Mouse (Mus musculus): Measurements from ENCODE around the gene Galnt18.

Galnt18 gene

DNA sequence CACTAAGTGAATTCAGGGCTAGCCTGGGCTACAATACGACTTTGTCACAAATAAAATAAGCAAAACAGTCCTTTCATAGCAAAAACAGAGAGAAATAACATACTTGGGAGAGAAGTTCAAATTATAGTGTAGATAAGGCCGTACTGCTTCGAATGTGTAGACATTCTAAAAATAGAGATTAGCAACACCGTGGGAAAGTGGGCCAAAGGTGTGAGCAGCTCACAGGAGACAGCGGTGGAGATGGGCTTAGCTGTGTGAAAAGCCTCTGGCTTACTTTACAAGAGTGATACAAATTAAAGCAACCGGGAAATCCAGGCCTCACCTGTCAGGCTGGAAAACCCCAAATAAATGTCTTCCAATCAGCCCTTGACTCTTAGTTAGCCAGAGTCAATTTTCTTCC is 241.8 kb downstream of the Galnt18 start:
- DNase-seq = no peak

DNA sequence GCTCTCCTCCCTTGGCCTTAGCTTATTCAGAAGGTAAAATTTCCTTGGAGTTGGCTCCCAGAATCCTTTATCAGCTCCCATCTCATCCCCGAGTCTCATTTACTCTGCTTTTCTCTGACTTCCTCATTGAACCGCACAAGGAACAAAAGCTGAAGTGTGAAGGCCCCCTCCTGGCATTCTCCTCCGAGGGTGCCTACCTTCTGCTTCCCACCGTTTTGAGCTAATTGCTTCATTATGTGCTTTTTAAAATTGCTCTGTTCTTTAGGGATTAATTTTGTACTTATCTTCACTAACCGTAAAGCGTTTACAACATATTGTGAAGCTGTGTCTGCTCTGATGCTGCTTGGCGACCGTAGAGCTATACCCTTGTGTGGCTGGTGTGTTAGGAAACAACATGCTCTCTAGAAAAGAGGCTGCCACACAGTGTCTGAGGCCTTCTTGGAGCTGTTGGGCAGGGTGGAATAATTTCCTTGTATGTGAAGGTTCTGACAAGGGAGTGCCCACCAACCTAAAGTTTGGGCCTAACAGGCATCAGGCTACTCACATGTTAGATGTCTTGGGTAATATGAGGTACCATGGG is 244.9 kb downstream of the Galnt18 start:
- DNase-seq = no peak

DNA sequence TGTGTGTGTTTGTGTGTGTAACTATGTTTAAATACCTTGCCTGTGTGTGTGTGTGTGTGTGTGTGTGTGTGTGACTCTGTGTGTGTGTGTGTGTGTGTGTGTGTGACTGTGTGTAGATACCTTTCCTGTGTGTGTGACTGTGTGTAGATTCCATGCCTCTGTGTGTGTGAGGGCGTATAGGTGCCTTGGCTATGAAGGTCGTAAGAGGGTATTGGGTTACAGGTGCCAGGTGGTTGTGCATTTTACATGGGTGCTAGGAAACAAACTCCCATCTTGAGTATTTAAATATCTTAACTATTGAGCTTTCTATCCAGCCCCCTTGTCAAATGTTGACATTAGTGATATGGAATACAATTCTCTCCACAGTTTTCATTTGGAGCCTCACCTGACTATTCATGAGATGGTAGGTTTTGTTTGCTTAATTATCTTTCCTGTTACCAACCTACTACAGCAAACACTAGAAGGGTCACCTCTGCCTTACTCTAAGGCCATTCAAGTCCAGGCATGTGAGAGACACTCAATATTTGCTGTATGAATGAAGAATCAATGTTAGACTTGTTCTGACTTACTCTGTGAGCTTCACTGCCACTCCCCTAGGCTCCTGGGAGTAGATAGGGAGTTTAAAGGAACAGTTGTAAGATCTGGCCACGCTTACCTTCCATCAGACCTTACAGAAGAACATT is 250.7 kb downstream of the Galnt18 start:
- no peak for DNase-seq

DNA sequence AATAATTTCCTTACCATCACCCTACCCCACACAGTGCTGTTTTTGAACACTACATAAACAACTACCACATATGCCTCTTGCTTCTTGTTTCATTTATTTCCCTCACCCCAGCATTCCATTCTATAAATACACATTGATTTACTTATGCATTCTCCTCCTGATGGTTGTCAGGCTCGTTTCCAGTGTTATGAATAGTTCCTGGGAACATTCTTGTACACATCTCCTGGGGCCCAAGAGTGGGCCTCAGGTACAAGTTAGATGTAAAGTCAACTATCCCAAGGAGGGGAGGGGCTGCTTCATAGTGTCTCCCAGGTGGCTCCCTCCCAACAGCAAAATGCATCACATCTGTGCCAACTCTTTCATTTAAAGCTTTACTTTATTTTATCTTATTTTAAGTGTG is 251.3 kb downstream of the Galnt18 start:
- no peak for DNase-seq

DNA sequence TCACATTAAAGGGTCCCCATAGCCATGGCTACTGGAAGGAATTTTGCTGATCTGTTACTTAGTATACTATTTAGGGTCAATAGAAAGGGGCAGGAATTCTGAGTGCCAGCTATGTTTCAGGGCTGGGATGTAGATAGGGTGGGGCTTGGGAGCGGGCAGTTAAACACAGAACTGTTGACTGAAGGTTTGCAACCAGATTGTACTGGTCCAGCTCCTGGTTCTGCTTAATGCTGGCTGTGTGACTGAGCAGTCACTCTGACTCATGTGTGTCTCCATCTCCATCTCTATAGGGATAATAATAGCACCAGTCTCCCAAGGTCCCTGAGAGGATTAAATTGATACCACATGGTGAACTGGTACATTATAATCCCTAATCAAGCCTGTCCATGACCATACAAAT is 258.9 kb downstream of the Galnt18 start:
- no peak for DNase-seq

DNA sequence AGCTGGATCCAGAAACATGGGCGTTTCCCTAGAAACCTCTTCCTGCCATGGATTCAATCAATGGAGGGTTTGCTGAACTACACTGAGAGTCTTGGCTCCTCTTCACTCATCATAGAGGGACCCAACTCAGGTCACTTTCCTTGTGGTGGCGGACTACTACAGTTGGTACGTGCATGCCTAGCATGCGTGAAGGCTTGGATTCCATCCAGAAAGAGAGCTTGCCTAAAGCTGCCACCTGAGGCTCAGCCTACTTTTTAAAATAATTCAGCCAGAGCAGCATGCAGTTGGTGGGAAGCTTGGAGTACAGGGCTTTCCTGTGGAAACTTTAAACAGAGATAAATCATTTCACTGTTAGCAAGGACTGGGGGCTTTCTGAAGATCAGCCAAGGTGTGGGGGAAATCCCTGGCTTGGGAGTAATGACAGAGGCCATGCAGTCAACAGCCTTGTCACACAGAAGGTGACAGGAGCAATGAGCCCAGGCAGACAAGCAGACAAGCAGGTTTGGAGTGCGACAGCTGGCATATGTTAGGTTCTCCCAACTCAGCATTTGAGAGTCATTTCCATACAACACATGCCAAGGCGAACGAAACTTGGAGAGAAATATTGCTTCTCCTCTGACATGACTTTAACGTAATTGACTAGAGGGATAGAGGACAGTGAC is 261.1 kb downstream of the Galnt18 start:
- DNase-seq = no peak

DNA sequence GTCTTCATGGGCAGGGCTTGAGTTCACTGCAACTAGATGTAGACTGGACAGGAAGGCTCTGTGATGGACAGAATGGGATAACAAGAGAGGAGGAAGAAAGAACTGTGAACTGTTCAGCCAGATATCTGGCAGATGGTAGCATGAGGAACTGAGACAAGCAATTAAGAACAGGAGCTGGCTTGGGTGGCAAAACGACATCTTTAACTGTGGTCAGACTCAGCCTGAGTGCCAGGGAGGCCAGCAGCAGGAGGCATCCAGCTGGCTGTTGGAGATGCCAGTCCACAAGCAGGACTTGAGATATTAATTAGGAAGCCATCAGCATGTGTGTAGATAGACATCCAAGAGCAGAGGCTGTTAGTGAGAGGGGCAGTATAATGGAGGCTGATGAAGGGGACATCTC is 262.9 kb downstream of the Galnt18 start:
- no peak for DNase-seq

DNA sequence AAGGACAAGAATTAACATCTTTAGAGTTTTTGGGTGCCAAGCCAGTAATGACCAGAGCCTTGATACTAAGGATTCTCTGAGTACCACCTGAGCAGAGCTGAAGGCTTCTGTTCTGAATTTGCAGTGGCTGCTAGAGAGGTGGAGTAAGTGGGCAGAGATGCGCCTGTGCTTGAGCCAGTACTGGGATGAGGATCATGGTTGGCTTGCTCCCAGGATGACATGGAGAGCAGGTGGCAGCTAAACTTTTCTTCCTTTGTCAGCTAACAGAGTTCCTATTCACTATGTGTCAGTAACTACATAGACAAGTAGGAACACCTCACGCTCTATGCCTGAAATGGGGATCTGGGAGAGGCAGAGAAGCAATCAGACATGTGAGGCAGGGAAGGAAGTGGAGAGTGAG is 264.3 kb downstream of the Galnt18 start:
- no peak for DNase-seq

DNA sequence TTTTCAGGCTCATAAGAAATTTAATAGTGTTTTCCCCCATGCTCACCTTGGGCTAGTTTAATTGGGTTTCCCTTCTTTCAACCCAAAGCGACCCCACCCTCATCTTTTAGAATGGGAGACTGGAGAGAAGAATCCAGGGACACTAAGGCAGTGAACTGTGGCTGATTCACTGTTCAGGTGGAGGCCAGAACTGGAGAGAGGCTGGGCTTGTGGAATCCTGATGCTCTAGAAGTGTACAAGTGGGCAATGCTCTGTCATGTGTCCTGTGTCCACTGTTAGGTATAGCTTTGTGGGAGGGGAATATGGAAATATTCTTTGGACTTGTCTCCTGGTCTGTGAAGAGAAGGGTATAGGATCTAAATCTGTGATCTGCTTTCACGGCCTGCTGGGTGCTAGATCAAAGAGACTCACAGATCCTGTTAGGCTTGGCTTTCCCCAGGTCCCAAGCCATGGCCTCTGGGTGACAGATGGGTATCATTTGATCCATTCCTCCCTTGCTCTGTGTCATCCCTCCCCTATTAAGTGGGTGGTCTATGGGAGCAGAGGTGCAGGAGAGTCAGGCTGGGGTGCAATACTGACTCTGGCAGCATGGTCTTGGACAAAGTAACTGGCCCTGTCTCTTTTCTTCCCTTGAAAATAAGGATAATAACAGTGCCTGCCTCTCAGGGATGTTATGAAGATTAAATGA is 270.5 kb downstream of the Galnt18 start:
- DNase-seq = no peak

DNA sequence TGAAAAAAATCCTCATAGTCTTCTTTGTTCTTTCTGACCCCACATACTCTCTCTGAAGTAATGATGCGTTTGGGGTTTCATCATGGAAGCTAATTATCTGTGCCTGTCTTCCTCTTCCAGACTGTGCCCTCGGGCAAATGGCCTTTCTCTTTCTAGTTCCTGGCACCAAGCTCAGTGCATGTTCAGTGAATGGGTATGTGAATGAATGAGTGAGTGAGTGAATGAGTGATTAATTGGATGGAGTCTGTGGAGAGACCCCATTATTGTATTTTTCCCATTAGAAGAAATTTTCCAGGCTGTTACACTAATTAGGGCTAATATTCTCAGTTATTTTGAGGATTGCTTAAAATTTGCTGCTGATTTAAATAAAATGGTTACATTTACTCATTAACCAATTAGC is 279.2 kb downstream of the Galnt18 start:
- no peak for DNase-seq

DNA sequence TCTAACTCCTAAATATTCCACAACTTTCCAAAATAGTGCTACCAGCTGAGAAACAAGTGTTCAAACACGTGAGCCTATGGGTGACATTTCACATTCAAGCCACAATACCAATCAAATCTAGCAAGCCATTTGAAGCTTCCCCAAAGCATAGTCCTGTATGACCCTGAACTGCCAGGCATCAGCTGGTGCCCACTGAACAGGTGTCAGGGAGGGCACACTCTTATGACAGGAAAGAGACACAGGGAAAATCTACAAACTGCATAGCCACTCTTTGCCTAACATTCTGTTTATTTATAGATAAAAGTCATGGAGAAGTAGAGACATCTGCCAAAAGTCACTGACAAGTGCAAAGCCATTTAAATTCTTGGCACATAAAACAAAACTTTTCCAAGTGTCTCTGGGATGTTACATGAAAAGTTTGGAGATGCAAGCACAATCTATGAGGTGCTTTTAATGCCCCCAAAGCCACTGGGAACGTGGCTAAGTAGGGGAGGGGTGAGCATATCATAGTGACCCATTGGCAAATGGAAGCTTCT is 280.5 kb downstream of the Galnt18 start:
- DNase-seq = no peak

DNA sequence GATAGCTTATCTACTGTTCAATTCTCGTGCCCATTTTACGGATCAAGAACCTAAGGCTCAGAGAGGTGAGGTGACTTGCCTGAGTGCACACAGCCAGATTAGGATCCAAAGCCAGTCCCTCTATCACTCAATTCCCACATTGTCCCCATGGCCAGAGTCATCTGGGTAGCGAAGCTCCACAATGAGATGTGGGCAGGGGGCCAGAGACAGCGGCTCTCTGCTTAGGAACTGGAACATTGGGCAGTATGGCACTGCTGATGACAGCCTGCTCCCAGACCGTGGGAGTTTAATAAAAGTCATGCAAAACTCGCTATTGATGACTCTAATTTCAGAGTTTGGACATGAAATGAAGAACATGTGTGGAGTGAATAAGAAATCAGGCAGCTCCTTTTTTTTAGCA is 282.6 kb downstream of the Galnt18 start:
- DNase-seq = no peak

DNA sequence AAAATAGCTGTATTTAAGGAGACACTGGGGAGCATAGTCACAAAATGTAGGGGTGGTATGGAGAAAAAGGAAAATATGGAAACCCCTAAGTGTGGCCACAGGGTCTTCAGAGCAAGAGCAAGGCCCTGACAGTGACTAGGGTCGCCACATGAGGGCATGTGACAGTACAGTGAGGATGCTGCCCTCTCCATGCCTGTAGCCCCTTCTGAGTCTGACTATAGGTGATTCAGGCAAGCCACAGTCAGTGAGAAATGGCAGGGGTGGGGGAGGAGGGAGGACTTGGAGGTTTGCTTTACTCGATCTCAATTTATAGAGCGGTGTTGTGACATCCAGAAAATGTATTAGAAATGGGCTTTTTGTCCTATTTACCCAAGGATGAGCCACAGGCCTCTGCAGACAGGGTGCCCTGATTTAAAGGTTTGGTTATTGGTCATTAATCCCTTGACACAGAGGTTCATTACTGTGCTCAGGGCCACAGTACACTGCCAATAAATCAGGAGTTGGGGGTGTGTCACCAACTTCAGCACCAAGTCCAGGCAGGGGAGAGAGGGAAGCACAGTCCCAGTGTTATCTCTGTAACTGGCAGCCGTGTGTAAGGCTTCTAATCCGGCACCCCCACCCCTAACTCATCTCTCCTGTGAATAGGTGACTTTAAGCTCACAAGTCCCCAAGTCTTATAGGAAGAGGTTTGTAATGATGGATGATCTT is 287.4 kb downstream of the Galnt18 start:
- no peak for DNase-seq

DNA sequence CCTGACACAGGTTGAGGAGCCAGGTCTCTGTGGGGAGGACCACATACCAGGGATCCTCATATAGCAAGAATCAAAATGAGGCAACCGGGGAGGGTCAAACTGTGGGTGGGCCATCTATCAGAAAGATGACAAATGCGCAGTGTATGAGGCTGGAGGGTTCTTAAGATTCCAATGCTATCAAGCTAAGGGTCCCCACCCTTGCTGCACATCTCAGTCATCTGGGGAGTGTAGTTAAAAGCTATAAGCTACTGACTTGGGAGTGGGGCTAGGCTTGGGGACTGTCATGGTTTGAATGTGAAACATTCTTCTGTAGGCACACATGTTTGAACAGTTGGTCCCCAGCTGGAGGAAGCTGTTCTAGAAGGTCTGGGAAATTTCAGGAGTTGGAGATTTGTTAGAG is 288.2 kb downstream of the Galnt18 start:
- no peak for DNase-seq

DNA sequence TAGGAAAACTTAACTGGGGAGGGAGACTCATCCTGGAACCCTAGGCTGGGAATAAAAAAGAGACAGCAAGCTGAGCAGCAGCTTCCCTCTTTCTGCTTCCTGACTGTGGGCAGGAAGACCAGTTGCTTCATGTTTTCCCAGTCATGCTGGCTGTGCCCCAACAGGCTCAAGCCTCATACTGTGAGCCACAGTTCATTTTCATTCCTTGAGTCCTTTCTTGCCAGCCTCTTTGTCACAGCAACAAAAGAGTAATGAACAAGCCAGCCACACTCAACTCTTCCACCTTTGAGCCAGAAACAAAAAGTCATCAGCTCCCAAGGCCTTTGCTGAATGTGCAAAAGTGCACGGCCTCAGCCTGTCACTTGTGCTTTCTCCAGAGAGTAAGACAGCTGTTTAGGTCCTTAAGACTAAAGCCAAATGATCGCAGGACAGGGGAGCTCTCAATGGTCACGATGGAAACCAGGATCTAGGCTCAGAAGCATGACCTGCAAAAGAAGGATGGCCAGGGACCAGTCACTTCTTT is 292.9 kb downstream of the Galnt18 start:
- DNase-seq = no peak

DNA sequence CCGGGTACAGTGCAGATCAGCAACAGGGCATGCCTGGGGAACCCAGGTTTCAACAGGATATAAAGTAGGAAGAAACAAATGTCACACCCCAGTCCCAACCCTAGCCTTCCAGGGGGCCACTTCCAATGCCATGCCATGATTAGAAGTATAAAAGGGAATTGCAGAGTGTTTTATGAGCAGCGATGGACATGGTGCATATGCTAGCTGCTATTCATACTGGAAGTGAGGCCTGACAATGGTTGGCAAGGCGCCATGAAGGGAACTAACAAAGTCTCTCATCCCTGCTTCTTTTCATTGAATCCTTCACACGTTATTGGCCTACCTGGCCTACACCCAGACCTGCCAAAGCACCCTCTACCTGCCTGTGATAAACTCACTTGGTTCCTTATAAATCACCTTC is 295.9 kb downstream of the Galnt18 start:
- DNase-seq = no peak

DNA sequence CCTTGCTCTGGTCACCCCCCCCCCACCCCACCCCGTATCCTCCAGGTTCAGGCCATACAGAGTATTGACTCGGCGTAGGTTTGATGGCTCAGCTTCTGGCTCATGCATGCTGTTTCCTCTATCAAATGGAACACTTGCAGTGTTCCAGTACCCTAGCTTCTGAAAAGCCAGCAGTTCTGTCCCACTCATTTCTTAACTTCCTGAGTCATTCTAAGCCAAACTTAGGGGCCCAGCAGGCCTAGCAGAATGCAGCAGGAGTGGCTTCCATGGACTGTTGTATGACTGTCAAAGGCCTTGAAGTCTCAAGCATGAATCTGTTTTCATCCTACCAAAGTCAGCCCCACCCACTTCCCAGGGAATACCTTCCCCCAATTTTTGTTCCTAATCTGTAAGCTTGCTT is 296.5 kb downstream of the Galnt18 start:
- no peak for DNase-seq

DNA sequence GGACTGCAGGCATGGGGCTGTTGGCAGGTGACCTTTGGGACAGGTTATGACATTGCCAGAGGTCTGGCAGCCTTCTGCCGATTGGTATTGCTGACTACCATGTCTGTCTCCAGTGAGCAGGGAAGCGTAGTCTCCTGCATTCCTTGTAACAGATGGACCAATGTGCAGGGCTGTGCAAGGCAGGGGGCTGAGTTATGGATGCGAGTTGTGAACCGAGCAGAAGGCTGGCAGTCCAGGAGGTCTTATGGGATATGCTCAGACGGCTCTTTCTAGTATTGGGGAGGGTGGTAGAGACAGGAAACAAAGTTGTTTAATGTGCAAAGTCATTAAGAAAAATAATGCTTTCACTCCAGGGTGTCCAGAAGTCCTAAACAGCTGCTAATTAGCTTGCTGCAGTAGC is 312.1 kb downstream of the Galnt18 start:
- DNase-seq = no peak

DNA sequence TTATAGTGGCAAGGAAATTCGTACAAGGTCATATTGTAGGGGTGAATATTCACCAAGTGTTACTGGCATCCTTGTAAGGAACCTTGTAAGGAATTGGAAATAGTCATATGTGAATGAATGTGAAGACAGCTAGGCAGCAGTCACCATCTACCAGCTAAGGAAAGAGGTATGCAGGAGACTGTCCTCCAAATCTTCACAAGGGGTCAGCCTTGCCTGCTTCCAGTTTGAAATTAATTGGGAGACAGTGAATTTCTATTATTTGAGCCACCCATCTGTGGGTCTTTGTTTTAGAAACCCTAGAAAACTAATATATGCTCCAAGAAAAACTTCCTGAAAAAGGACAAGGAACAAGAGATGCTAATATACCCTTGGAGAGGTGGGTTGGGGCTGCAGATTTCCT is 313.1 kb downstream of the Galnt18 start:
- DNase-seq = no peak

DNA sequence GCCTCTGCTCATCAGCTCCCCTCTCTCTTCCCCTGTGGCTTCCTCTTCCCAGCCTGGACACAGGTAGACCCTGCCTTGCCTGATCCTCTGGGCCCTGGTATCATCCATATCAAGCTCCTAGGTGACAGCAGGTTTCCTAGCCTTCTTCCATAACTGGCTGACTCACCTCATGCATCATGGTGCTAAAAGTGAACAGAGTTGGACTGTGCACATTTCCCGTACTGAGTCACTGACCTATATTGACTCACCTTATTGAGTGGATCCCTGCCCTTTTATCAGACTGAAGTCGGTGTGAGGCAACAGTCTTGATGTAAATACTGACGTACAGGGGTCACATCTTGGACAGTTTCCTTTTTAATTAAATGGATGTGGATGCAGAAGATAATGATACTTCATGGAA is 313.7 kb downstream of the Galnt18 start:
- no peak for DNase-seq

DNA sequence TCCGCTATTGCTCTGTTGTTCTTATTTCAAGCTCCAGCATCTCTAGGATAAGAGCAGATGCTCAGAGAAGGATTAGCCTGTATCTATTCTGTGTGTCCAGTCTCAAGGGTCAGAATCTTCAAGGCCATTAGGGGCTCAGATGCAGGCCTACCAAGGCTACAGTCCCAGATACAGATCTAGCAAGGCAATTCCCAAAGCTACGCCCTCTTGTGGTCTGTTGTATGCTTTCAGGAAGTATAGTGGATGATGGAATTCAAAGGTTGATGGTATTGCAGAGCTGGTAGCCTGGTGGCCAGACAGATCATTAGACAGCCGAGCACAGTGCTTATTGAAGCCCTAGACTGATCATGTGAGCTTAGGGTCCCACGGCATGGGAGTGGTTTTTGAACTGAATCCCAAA is 320.1 kb downstream of the Galnt18 start:
- no peak for DNase-seq

DNA sequence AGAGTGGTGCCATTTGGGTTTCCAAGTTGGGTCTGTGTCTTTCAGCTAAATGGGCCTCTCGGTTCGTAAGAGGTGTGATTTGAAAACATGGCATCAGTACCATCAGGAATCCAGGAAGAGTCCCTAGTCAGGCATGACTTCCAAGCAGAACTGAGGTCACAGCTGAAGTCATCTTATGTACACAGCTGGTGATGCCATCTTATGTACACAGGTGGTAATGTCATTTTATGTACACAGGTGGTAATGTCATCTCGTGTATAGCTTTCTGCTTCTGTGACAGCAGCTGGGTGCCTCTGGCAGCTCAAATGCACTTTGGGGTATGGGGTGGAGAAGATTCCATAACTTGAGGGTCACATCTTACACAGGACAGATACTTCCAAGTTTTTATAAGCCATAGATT is 323.8 kb downstream of the Galnt18 start:
- DNase-seq = no peak

DNA sequence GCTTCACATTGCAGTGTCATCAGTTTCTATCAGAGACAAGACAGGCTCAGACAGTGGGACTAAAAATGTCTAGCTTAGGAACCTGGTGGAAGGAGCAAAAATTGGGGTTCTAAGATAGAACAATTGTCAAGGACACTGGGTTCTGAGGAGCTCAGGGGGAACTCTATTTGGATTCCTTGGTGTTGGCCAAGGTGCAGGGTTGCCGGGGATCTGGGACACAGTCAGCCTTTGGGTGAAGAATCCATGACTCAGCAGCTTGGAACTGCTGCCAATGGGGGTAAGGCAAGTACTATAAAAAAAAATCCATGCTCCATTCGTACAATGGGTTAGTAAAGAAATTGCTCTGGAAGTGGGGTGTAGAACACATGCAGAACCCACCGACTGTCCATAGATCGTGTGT is 324.2 kb downstream of the Galnt18 start:
- no peak for DNase-seq

Measured in B cell, adult 2 months (primary cell).